Mouse (Mus musculus): Measurements from ENCODE around the gene Gpr152. TPM values are rescaled to one million over a fixed set of nuclear protein-coding genes. Genes with fewer than 3 reads are reported as not detected.
A peak's percentile ranks its signal among the peaks of the same experiment; 100 is the strongest.

The Gpr152 gene
- polyA plus RNA-seq (2015; fragmentation: Nextera tagmentation; extraction: Ambion mirVana), result not detected in 2 replicates

- ATAC-seq (no peak), DNase-seq (no peak)
- WGBS (ENCODE audit: insufficient replicate concordance), result 88% methylated on average over 2 of the region's 2 CpGs
- Histone ChIP-seq H3K27ac (ENCODE audit: low read depth) (no peak within 1 kb of the TSS), H3K4me1 (ENCODE audit: insufficient read depth) (peaks cover 9% of the 10 kb centered on the region), H3K4me2 (ENCODE audit: low read depth, low read length) (no peak within 1 kb of the TSS), H3K9ac (replicated peaks) (no peak within 1 kb of the TSS), H3K27me3 (ENCODE audit: insufficient read depth, low read length) (no peaks in the 10 kb centered on the region), H3K4me3 (ENCODE audit: low read depth, low read length) (no peak within 1 kb of the TSS), H3K36me3 (replicated peaks; ENCODE audit: insufficient read depth, low read length) (no peaks in the 10 kb centered on the region), H3K9me3 (ENCODE audit: low read length) (no peaks in the 10 kb centered on the region)
- TF ChIP-seq EP300 (IDR thresholded peaks at IDR 0.05; ENCODE audit: low read depth) (no peak), CTCF (IDR thresholded peaks at IDR 0.05; ENCODE audit: low read depth) (no peak)
These were observed at the start of gene Gpr152 for GRCm38 (mm10) chr19:4139446-4139845. Gene Gpr152, plus strand, starts transcription at chr19:4139787.

GRCm38 (mm10) chr19:4090446-4090845 lies 49.1 kb upstream of the Gpr152 start:
- Histone ChIP-seq H3K9ac (replicated peaks) (no peak overlapping the region), H3K4me2 (ENCODE audit: low read depth, low read length) (no peak overlapping the region), H3K4me3 (ENCODE audit: low read depth, low read length) (no peak overlapping the region), H3K9me3 (ENCODE audit: low read length) (no peaks in the 10 kb centered on the region), H3K36me3 (replicated peaks; ENCODE audit: insufficient read depth, low read length) (no peaks in the 10 kb centered on the region), H3K27ac (ENCODE audit: low read depth) (no peak overlapping the region), H3K4me1 (ENCODE audit: insufficient read depth) (no peaks in the 10 kb centered on the region), H3K27me3 (ENCODE audit: insufficient read depth, low read length) (0 out of 2 replicates have a peak, but pooled peaks cover 6% of the 10 kb centered on the region)
- no peak for TF ChIP-seq CTCF (IDR thresholded peaks at IDR 0.05; ENCODE audit: low read depth)
- no peak for TF ChIP-seq EP300 (IDR thresholded peaks at IDR 0.05; ENCODE audit: low read depth)
- 74% methylated on average over 3 of the region's 3 CpGs for WGBS (ENCODE audit: insufficient replicate concordance)
- ATAC-seq (no peak), DNase-seq (no peak)

- Histone ChIP-seq H3K9ac (replicated peaks) (no peak overlapping the region), H3K27ac (ENCODE audit: low read depth) (no peak overlapping the region), H3K27me3 (ENCODE audit: insufficient read depth, low read length) (0 out of 2 replicates have a peak, but pooled peaks cover 3% of the 10 kb centered on the region), H3K4me3 (ENCODE audit: low read depth, low read length) (no peak overlapping the region), H3K4me2 (ENCODE audit: low read depth, low read length) (no peak overlapping the region), H3K36me3 (replicated peaks; ENCODE audit: insufficient read depth, low read length) (no peaks in the 10 kb centered on the region), H3K9me3 (ENCODE audit: low read length) (no peaks in the 10 kb centered on the region), H3K4me1 (ENCODE audit: insufficient read depth) (peaks cover 3% of the 10 kb centered on the region)
- TF ChIP-seq CTCF (IDR thresholded peaks at IDR 0.05; ENCODE audit: low read depth) (no peak), EP300 (IDR thresholded peaks at IDR 0.05; ENCODE audit: low read depth) (no peak)
- ATAC-seq, result no peak
- 41% methylated on average over 2 of the region's 2 CpGs for WGBS (ENCODE audit: insufficient replicate concordance)
- no peak for DNase-seq
These were observed 48.2 kb upstream of the Gpr152 start for GRCm38 (mm10) chr19:4091383-4091782.

GRCm38 (mm10) chr19:4092750-4093149 lies 46.8 kb upstream of the Gpr152 start:
- 52% methylated on average over 3 of the region's 3 CpGs for WGBS (ENCODE audit: insufficient replicate concordance)
- H3K4me3 ChIP-seq (ENCODE audit: low read depth, low read length), result no peak overlapping the region
- TF ChIP-seq EP300 (IDR thresholded peaks at IDR 0.05; ENCODE audit: low read depth) (peak; percentile 88), CTCF (IDR thresholded peaks at IDR 0.05; ENCODE audit: low read depth) (no peak)
- H3K9ac ChIP-seq (replicated peaks), result no peak overlapping the region
- no peak overlapping the region for H3K4me2 ChIP-seq (ENCODE audit: low read depth, low read length)
- no peaks in the 10 kb centered on the region for H3K36me3 ChIP-seq (replicated peaks; ENCODE audit: insufficient read depth, low read length)
- ATAC-seq (no peak), DNase-seq (no peak)
- no peak overlapping the region for H3K27ac ChIP-seq (ENCODE audit: low read depth)
- H3K27me3 ChIP-seq (ENCODE audit: insufficient read depth, low read length), result 0 out of 2 replicates have a peak, but pooled peaks cover 3% of the 10 kb centered on the region
- H3K4me1 ChIP-seq (ENCODE audit: insufficient read depth), result peaks cover 8% of the 10 kb centered on the region
- no peaks in the 10 kb centered on the region for H3K9me3 ChIP-seq (ENCODE audit: low read length)

GRCm38 (mm10) chr19:4093772-4094171 lies 45.8 kb upstream of the Gpr152 start:
- H3K36me3 ChIP-seq (replicated peaks; ENCODE audit: insufficient read depth, low read length), result no peaks in the 10 kb centered on the region
- TF ChIP-seq EP300 (IDR thresholded peaks at IDR 0.05; ENCODE audit: low read depth) (no peak), CTCF (IDR thresholded peaks at IDR 0.05; ENCODE audit: low read depth) (no peak)
- 0 out of 2 replicates have a peak, but pooled peaks cover 3% of the 10 kb centered on the region for H3K27me3 ChIP-seq (ENCODE audit: insufficient read depth, low read length)
- no peak for ATAC-seq
- WGBS (ENCODE audit: insufficient replicate concordance), result 75% methylated on average over 7 of the region's 7 CpGs
- no peak overlapping the region for H3K4me2 ChIP-seq (ENCODE audit: low read depth, low read length)
- no peak for DNase-seq
- peaks cover 16% of the 10 kb centered on the region for H3K4me1 ChIP-seq (ENCODE audit: insufficient read depth)
- H3K27ac ChIP-seq (ENCODE audit: low read depth), result no peak overlapping the region
- H3K9me3 ChIP-seq (ENCODE audit: low read length), result no peaks in the 10 kb centered on the region
- H3K9ac ChIP-seq (replicated peaks), result no peak overlapping the region
- H3K4me3 ChIP-seq (ENCODE audit: low read depth, low read length), result no peak overlapping the region

- H3K9ac ChIP-seq (replicated peaks), result no peak overlapping the region
These were observed 45.2 kb upstream of the Gpr152 start for GRCm38 (mm10) chr19:4094348-4094747.

More at GRCm38 (mm10) chr19:4094348-4094747, 45.2 kb upstream of the Gpr152 start:
- TF ChIP-seq CTCF (IDR thresholded peaks at IDR 0.05; ENCODE audit: low read depth) (no peak), EP300 (IDR thresholded peaks at IDR 0.05; ENCODE audit: low read depth) (no peak)
- peaks cover 21% of the 10 kb centered on the region for H3K4me1 ChIP-seq (ENCODE audit: insufficient read depth)
- no peak overlapping the region for H3K4me3 ChIP-seq (ENCODE audit: low read depth, low read length)
- 76% methylated on average over 3 of the region's 3 CpGs for WGBS (ENCODE audit: insufficient replicate concordance)
- H3K4me2 ChIP-seq (ENCODE audit: low read depth, low read length), result no peak overlapping the region
- H3K27ac ChIP-seq (ENCODE audit: low read depth), result no peak overlapping the region
- ATAC-seq (no peak), DNase-seq (no peak)
- H3K9me3 ChIP-seq (ENCODE audit: low read length), result no peaks in the 10 kb centered on the region
- no peaks in the 10 kb centered on the region for H3K36me3 ChIP-seq (replicated peaks; ENCODE audit: insufficient read depth, low read length)
- H3K27me3 ChIP-seq (ENCODE audit: insufficient read depth, low read length), result 0 out of 2 replicates have a peak, but pooled peaks cover 3% of the 10 kb centered on the region

All from liver, postnatal 0 days (tissue).